Mouse (Mus musculus) bone marrow macrophage, adult 2 months (primary cell): Measurements from ENCODE around the gene Yae1d1. TPM values are rescaled to one million over a fixed set of nuclear protein-coding genes. Genes with fewer than 3 reads are reported as not detected.

Experiments
- H3K27ac ChIP-seq: 2 replicates; pipeline ENCODE4 v1.5.1; 2012; ENCODE audit warnings: low read depth, low read length; ENCODE audit not compliant: insufficient read depth
- H3K4me1 ChIP-seq: 2 replicates; pipeline ENCODE4 v1.6.1; 2012; ENCODE audit warnings: low read length; ENCODE audit not compliant: control insufficient read depth, insufficient read depth
- H3K4me3 ChIP-seq: 2 replicates; pipeline ENCODE4 v1.5.1; 2012; ENCODE audit warnings: mild to moderate bottlenecking, low read length, moderate library complexity; ENCODE audit not compliant: insufficient read depth
- CTCF ChIP-seq: IDR thresholded peaks from 2 replicates; pipeline ENCODE4 v1.5.1; 2012; ENCODE audit warnings: low read depth, mild to moderate bottlenecking, low read length, moderate library complexity
- POLR2A ChIP-seq: IDR thresholded peaks from 2 replicates; pipeline ENCODE4 v1.6.1; 2012; ENCODE audit warnings: mild to moderate bottlenecking, low read depth, low read length, borderline replicate concordance
- polyA plus RNA-seq: library from polyadenylated mRNA; stranded (reverse); fragments of >200 nt; gene quantifications from 2 replicates; pipeline ENCODE4 v1.2.4, GENCODE M21; 2012; ENCODE audit not compliant: missing spikeins, insufficient read depth, insufficient read length

Yae1d1 gene
- polyA plus RNA-seq, 1 experiment: 15.7 TPM

DNA sequence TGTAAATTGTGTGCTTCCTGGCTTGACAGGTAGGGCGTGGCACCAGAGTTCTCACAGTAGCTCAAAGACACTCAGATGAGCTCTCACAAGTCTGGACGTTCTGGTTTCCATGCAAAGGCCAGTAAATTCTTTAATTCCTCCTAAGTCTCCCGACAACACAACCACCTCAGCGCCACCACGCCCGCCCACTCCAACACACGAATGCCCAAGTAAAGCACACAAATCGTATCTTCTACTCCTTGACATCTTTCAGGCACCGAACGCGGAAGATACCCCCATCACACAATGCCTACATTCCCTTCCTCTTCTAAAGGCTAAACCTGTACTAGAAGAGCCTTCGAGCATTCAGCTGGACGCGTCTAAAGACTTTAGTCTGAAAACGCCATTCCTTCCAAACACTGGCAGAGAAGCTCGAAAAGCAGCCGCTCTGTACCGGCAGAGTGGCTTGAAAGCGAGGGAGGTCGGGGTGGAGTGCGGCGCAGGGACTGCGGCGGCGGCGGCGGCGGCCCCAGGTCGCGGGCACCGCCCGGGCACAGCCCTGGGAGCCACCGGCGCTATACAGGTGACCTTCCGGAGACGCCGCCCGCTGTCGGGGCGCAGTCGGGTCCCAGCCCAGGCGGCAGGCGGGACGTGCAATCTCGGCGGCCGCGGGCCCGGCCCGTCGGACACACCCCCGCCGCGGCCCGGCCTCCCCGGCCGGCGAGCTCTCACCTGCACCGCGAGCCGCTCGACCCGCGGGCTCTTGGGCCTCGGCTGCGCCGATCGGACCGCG, 49.7 kb downstream of the Yae1d1 start:
- Histone ChIP-seq H3K27ac (peak overlapping the region; percentile 58), H3K4me1 (peaks cover 21% of the 10 kb centered on the region), H3K4me3 (peak overlapping the region; percentile 100)
- TF ChIP-seq POLR2A (no peak), CTCF (no peak)

DNA sequence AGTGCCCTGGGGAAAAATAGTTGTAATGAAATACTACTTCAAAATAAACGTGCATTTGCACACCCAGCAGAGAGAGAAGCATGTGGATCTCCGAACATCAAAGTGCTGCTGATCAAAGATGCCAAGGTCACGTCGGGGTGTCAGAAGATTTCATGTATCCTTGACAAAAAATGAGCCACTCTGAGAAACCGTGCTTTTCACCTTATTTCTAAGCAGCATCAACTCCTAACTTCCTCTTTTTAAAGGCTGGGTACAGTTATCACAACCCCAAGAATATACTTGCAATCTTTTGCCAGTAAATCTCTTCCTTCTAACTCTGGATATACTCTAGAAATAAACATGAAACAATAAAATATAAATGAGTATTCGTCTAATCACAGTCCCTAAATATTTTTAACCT, 50.8 kb downstream of the Yae1d1 start:
- TF ChIP-seq POLR2A: no peak
- Histone ChIP-seq H3K4me3 (no peak overlapping the region), H3K27ac (no peak overlapping the region), H3K4me1 (peaks cover 17% of the 10 kb centered on the region)

Other genes starting within 250 kb of the Yae1d1 start
- 45.8 and 46.5 TPM in 2 replicates for gene Cdk13, start 188.3 kb downstream of the Yae1d1 start, polyA plus RNA-seq
- 64.5 and 72.6 TPM in 2 replicates for gene Rala, start 49.1 kb downstream of the Yae1d1 start, polyA plus RNA-seq